Mouse (Mus musculus): ENCODE measurements at regions not wholly inside any gene's neighbourhood (a gene's known extent, or its start where the extent isn't known, plus 50 kb on each side); places are given as distances from the start of the nearest gene placed in this dataset.
A peak's percentile ranks its signal among the peaks of the same experiment; 100 is the strongest.

GRCm38 (mm10) chr8:101366722-101367121, 1418.7 kb downstream of the Cdh11 start:
- peak in 1 of 2 experiments; percentile 1 for DNase-seq (ENCODE audit: extremely low spot score in 1 of 2, low spot score in 1 of 2)

GRCm38 (mm10) chr8:101350848-101351247, 1434.6 kb downstream of the Cdh11 start:
- no peak for DNase-seq (ENCODE audit: extremely low spot score in 1 of 2, low spot score in 1 of 2)

- no peak for DNase-seq (ENCODE audit: extremely low spot score in 1 of 2, low spot score in 1 of 2)
Observed at GRCm38 (mm10) chr8:101349736-101350135, 1435.7 kb downstream of the Cdh11 start.

- DNase-seq (ENCODE audit: extremely low spot score in 1 of 2, low spot score in 1 of 2), result no peak
Observed at GRCm38 (mm10) chr8:101329290-101329689, 1456.2 kb downstream of the Cdh11 start.

GRCm38 (mm10) chr8:101328780-101329179, 1456.7 kb downstream of the Cdh11 start:
- DNase-seq (ENCODE audit: extremely low spot score in 1 of 2, low spot score in 1 of 2), result no peak

- DNase-seq (ENCODE audit: extremely low spot score in 1 of 2, low spot score in 1 of 2), result no peak
Observed at GRCm38 (mm10) chr8:101298571-101298970, 1486.9 kb downstream of the Cdh11 start.

- no peak for DNase-seq (ENCODE audit: extremely low spot score in 1 of 2, low spot score in 1 of 2)
Observed at GRCm38 (mm10) chr8:101290031-101290430, 1495.4 kb downstream of the Cdh11 start.

- DNase-seq (ENCODE audit: extremely low spot score in 1 of 2, low spot score in 1 of 2), result no peak
Observed at GRCm38 (mm10) chr8:101242632-101243031, 1542.8 kb downstream of the Cdh11 start.

GRCm38 (mm10) chr8:101241854-101242253, 1543.6 kb downstream of the Cdh11 start:
- DNase-seq (ENCODE audit: extremely low spot score in 1 of 2, low spot score in 1 of 2), result peak in 1 of 2 experiments; percentile 54

- no peak for DNase-seq (ENCODE audit: extremely low spot score in 1 of 2, low spot score in 1 of 2)
Observed at GRCm38 (mm10) chr8:101197986-101198385, 1587.5 kb downstream of the Cdh11 start.

- DNase-seq (ENCODE audit: extremely low spot score in 1 of 2, low spot score in 1 of 2), result no peak
Observed at GRCm38 (mm10) chr8:101196740-101197139, 1588.7 kb downstream of the Cdh11 start.

GRCm38 (mm10) chr8:101188566-101188965, 1596.9 kb downstream of the Cdh11 start:
- DNase-seq (ENCODE audit: extremely low spot score in 1 of 2, low spot score in 1 of 2), result no peak

GRCm38 (mm10) chr8:101154923-101155322, 1630.5 kb downstream of the Cdh11 start:
- DNase-seq (ENCODE audit: extremely low spot score in 1 of 2, low spot score in 1 of 2), result no peak
